Mouse (Mus musculus) brain, embryonic 14.5 days (tissue): Measurements from ENCODE around the gene Cops7b.

ENCODE experiments used
- CTCF ChIP-seq: fragments of 200-500 bp; IDR thresholded peaks from 2 replicates; pipeline ENCODE4 v1.5.1; 2012; ENCODE audit warnings: inconsistent platforms, mild to moderate bottlenecking, moderate library complexity, borderline replicate concordance; ENCODE audit not compliant: insufficient read depth, insufficient read length; ENCODE audit errors: extremely low read depth
- POLR2A ChIP-seq: fragments of 200-500 bp; IDR thresholded peaks from 2 replicates; pipeline ENCODE4 v1.6.1; 2012; ENCODE audit warnings: mild to moderate bottlenecking, inconsistent platforms, borderline replicate concordance; ENCODE audit not compliant: poor library complexity, insufficient read depth, insufficient read length, severe bottlenecking; ENCODE audit errors: extremely low read depth

- TF ChIP-seq POLR2A: no peak
- TF ChIP-seq CTCF: no peak
Measured at GRCm38 (mm10) chr1:86628270-86628669, 45.6 kb downstream of the Cops7b start.
